Mouse (Mus musculus) ZHBTc4 (cell line): ENCODE measurements around the gene Gm20388.

Experiments
- DNase-seq: peaks from one replicate; pipeline ENCODE4 v3.0.0-alpha.2; 2011; ENCODE audit warnings: low read depth, low spot score

Gene Gm20388

GRCm38 (mm10) chr8:121553831-121554475, 1643.3 kb downstream of the Gm20388 start:
- DNase-seq: no peak

DNA sequence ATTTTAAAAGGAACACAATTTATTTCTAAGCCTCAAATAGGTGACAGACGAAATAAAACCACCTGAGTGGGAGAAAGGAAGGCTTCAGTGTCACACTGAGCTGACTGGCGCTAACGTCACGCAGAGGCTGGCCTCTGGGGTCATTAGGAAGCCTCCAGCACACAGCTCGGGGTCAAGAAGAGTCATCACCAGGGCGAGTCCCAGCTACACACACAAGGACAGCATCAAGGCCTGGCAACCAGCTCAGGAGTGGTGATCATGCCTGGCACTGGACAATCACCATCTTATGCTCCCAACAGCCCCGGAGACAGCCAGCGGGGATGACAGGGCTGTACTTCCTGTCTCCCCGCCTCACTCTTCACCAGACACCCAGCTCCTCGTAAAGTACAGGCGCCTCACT, 1647.1 kb downstream of the Gm20388 start:
- no peak for DNase-seq

GRCm38 (mm10) chr8:121558538-121558937, 1647.9 kb downstream of the Gm20388 start:
- peak; percentile 68 for DNase-seq

- no peak for DNase-seq
These were observed 1649.2 kb downstream of the Gm20388 start for GRCm38 (mm10) chr8:121559801-121560200.

- DNase-seq: no peak
These were observed 1649.9 kb downstream of the Gm20388 start for GRCm38 (mm10) chr8:121560432-121561100.

DNA sequence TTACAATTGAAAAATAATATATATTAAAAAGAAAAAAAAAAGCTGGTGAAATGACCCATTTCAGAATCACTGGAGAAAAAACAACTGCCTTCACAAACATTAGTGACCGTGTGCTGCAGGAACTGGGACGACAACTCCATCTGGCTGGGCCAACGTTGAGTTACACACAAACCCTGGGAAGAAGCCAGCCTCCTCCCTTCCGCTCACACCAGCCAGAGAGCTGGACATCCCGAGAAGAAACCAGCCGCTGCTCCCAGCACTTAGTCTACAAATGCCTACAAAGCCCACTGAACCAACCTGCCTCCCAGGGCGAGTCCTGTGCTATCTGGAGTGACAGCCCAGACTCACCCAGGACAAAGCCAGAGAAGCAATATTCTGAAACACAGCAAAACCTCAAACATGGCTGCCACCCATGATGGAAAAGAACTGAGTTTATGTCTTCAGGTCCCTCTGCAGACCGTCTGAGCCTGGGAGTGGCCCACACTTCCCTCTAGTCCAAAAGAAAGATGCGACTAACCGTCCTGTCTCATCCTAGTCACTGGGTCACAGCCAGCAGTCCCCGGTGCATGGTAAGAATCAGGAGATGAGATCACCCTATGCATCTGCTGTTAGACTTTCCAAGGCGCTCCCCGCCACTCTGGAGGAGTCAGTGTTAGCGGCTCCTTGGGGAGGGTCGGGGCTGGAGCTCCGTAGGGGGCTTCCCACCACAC, 1651.2 kb downstream of the Gm20388 start:
- no peak for DNase-seq

GRCm38 (mm10) chr8:121562941-121563351, 1652.3 kb downstream of the Gm20388 start:
- no peak for DNase-seq

DNA sequence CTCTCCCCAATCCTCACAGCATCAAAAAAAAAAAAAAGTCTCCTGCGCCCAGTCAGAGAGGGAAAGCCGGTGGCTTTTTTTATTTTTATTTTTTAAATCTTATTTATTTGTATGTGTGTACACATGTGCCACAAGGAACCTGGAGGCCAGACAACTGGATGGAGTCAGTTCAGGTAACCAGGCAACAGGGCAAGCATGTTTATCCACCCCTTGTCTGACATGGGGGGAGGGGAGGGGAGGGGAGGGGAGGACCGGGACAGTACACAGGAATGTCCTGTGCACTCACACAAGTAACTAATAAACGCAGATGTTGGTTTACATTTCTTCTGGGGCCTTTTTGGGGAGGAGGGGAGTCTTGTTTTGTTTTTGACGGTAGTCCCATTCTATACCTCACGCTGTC, 1653.1 kb downstream of the Gm20388 start:
- no peak for DNase-seq

DNA sequence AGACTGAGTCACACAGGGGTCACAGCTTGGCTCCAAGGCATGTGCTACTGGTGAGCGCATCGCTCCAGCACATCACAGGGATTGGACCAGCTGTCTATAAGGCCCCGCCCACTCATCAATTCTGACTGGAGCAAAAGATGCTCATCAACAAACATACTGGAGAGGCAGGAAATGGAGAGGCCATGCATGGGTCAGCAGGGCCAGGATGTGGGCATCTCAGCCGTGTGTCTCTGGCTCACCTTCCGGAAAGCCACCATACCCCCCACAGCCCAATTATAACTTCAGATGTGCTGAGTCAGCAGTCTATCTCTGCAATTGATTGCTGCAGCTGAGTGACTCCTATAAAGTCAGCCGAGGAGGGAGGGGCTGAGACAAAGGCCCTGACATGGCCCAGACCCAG, 1657.7 kb downstream of the Gm20388 start:
- DNase-seq: no peak

- peak; percentile 47 for DNase-seq
These were observed 1659.7 kb downstream of the Gm20388 start for GRCm38 (mm10) chr8:121570335-121570734.

GRCm38 (mm10) chr8:121570801-121571200, 1660.2 kb downstream of the Gm20388 start:
- peak; percentile 79 for DNase-seq

GRCm38 (mm10) chr8:121572121-121572520, 1661.5 kb downstream of the Gm20388 start:
- no peak for DNase-seq

GRCm38 (mm10) chr8:121573275-121573674, 1662.6 kb downstream of the Gm20388 start:
- DNase-seq: peak; percentile 54

DNA sequence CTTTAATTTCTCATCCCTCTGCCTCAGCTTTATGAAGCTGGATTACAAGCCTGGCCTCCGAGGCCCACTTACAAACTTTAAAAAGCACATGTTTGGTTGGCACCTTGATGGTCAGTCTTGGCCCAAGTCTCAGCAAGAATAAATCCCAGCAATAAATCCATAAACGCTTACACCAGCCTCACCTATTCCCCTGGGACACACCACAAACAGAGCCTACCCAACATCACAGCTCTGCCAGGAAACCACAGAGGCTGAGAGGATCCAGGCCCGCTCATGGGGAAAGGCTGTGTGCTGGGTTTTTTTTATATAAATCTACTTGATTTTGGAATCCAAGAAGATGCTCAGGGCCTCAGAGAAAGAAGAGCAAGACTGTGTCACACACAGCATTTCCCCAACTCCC, 1665.0 kb downstream of the Gm20388 start:
- no peak for DNase-seq

- no peak for DNase-seq
These were observed 1667.4 kb downstream of the Gm20388 start for GRCm38 (mm10) chr8:121577751-121578675.

GRCm38 (mm10) chr8:121578676-121579451, 1668.2 kb downstream of the Gm20388 start, which contains the start of gene Fbxo31:
Fbxo31 (minus strand) TSS chr8:121578806.
- DNase-seq: peak; percentile 98

GRCm38 (mm10) chr8:121580465-121580864, 1669.8 kb downstream of the Gm20388 start:
- DNase-seq: no peak

GRCm38 (mm10) chr8:121583653-121584052, 1673.0 kb downstream of the Gm20388 start:
- DNase-seq: no peak

DNA sequence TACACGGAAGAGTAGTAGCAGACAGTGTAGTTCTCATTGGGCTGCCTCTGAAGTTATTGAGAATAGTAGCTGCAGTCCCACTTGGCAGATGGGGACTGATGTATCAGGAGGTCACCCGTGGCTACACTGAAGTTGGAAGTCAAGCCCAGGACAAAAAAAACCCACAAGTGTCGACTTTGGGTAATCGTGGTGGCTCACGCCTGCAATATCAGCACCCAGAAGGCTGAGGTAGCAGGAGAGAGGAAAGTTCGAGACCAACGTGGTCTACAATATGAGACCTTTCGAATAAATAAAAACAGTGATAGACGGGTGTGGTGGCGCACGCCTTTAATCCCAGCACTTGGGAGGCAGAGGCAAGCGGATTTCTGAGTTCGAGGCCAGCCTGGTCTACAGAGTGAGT, 1674.1 kb downstream of the Gm20388 start:
- DNase-seq: no peak

- peak; percentile 99 for DNase-seq
These were observed 1674.7 kb downstream of the Gm20388 start for GRCm38 (mm10) chr8:121585159-121585825.
